Mouse (Mus musculus): ENCODE results near the gene Gipc2.

GRCm38 (mm10) chr3:152111081-152111480 lies 54.9 kb downstream of the Gipc2 start:
- TF ChIP-seq CTCF (IDR thresholded peaks at IDR 0.05; ENCODE audit: low read depth, low read length) (peak; percentile 40; the same call in 1 of the 2 replicates), POLR2A (IDR thresholded peaks at IDR 0.05; ENCODE audit: borderline replicate concordance, low read depth, low read length) (no peak)

Measured in bone marrow macrophage, adult 2 months (primary cell).